Mouse (Mus musculus) liver, adult (tissue): ENCODE measurements around the gene Ndufaf3.

Experiments used
- GATA4 ChIP-seq: IDR thresholded peaks from 2 replicates; pipeline ENCODE4 v1.6.1; 2014; ENCODE audit warnings: mild to moderate bottlenecking, low read length; ENCODE audit not compliant: insufficient replicate concordance

Ndufaf3 gene

GRCm38 (mm10) chr9:108577025-108577424 is 9.8 kb upstream of the Ndufaf3 start:
- TF ChIP-seq GATA4: no peak

- no peak for TF ChIP-seq GATA4
These were observed 8.4 kb upstream of the Ndufaf3 start for GRCm38 (mm10) chr9:108575321-108576297.

DNA sequence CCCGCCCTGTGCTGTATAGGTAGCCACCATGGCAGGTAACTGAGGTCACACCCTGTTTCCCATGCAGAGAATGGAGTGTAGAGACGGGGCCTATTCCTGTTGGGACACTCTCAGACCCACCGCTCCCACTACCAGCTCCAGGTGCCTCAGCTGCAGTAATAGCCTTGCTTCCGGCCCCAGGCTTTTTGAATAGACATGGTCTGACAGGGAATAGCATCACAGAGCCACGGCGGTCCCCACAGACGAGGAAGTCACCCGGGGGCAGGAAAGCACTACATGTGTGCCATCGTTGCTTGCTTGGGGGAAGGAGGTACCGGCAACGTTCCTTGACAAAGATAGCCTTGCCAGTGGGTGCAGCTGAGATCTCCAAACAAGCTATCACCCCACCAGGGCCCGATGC is 7.7 kb upstream of the Ndufaf3 start:
- no peak for TF ChIP-seq GATA4

DNA sequence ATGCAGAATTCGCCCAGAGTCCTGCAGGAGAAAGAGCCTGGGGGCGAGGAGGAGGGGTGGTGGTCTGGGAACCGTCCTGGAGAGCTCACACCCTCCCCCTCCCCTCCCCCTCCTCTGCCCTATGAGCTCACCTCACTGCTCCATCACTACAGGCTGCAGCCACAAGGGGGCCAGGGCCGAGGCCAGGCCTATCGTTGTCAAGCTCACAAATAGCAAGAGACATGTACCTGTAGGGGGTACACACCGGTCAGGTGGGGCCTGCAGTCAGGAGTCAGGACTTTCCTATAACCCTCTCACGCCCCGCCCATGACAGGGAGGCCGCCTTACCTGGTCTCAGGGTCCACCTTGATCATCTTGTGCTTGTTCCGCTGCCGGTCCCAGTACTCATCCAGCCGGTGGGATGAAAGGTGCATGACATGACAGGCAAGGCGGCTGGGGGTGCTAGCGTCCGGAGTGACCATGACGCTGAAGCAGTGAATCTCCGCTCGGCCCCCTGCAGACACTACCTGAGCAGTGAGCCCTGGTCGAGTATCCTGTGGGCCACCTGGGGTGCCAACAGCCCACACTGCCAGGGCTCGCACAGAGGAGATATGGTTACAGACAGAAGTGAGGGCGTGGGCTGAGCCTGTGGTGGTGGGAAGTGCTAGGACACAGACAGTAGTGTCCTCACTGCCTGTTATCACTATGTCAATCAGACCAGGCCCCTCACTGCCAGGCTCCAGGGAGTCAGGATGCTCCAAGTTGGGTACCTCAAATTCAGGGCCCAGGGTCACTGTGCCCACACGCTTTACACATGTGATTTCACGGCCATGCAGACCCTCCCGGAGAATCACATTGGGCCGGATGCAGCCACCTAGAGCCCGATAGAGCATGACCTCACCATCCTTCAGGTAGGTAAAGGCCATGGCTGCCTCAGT is 6.8 kb upstream of the Ndufaf3 start:
- no peak for TF ChIP-seq GATA4

GRCm38 (mm10) chr9:108572321-108572720 is 5.1 kb upstream of the Ndufaf3 start:
- no peak for TF ChIP-seq GATA4

- TF ChIP-seq GATA4: no peak
These were observed 4.3 kb upstream of the Ndufaf3 start for GRCm38 (mm10) chr9:108571401-108571973.

GRCm38 (mm10) chr9:108570207-108570896 is 3.1 kb upstream of the Ndufaf3 start:
- no peak for TF ChIP-seq GATA4

DNA sequence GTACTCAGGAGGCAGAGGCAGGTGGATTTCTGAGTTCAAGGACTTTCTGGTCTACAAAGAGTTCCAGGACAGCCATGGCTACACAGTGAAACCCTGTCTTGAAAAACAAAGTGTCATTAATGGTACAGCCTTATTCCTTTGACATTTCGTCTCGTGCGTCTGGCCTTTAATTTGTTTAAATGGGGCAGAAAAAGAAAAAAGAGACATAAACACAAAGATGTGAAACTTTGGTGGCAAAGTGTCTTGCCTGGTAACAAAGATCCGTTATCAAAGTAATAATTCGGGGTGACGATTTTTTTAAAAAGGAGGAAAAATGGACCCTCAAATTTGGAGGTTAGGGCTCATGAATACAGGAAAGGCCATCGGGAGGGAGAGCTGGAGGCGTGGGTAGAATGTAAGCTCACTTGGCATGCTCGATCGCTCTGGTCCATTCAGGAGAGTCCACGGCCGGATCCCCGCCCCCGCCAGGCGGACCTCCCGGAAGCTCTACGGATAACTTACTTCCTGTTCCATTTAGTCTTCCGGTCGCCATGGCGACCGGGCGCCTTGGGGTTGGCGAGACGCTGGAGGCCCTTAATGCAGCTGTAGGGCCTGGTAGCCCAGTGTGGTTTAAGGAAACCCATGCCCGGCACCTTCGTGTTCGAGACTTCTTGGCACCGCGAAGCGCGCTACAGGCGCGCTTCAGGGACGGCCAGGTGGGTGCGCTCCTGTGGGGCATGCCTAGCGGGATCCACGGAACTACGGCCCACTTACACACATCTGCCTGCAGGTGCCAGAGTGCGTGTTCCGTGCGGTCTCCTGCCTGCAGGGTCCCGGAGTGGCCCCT is 2.4 kb upstream of the Ndufaf3 start, which contains the start of gene Dalrd3:
TSS of gene Dalrd3 (plus strand) at position 506 of the 826 bp plus-strand sequence.
- TF ChIP-seq GATA4: peak; percentile 63; the same call in 1 of the 2 replicates

GRCm38 (mm10) chr9:108568511-108568921 is 1.3 kb upstream of the Ndufaf3 start:
- no peak for TF ChIP-seq GATA4

- TF ChIP-seq GATA4: no peak
These were observed 741 bp upstream of the Ndufaf3 start for GRCm38 (mm10) chr9:108567931-108568419.

DNA sequence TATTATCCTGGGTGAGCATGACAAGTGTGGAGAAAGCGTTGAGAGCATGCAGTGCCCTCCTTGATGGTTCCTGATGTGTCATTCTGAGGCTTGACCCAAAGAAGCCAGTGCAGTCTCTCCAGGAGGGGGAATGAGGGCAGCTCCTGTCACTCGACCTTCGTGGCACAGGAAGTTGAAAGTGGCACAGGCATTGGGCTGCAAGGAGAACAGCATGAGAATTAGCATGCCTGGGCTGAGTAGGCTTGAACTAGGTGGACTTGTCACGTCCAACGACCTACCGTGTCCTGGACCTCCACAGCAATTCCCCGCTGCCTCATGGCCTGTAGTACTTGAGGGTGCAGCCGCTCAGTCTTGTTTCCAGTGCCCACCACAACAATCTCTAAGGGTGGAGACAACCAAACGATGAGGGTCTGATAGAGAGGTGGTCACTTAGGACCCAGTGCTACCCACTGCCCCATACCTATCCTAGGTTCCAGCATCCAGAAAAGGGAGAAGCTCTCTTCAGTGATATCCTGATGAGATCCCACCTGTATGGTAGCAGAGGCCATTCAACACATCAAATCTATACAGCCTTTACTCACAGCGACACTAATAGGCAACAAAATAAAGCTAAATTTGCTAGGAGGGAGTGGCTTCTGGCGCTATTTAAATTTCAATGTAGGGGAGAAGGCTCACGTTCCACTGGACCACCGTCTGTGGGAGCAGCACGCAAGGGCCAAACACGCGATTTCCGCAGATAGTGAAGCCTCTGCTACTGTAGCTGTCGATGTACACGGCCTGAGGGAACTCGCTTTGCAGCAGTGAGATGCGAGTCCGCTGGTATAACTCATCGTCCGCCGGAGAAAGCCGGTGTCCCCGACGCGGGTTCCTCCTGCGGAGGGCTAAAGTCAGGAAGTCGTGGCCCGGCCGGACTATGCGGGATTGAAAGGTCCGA is 1.1 kb downstream of the Ndufaf3 start:
- TF ChIP-seq GATA4: no peak

GRCm38 (mm10) chr9:108564131-108564530 is 3.1 kb downstream of the Ndufaf3 start:
- TF ChIP-seq GATA4: no peak
